Mouse (Mus musculus): ENCODE results near the gene Slc22a5. TPM values are rescaled to one million over a fixed set of nuclear protein-coding genes. Genes with fewer than 3 reads are reported as not detected.
"Not testable (repeated sequence)": the region's sequence is repeated elsewhere in the genome, so short reads cannot be mapped to it uniquely, and the experiment has no call there.

Gene Slc22a5
- total and polyA plus RNA-seq, 3 experiments, result 5.4 to 7.0 (median 6.2) TPM

DNA sequence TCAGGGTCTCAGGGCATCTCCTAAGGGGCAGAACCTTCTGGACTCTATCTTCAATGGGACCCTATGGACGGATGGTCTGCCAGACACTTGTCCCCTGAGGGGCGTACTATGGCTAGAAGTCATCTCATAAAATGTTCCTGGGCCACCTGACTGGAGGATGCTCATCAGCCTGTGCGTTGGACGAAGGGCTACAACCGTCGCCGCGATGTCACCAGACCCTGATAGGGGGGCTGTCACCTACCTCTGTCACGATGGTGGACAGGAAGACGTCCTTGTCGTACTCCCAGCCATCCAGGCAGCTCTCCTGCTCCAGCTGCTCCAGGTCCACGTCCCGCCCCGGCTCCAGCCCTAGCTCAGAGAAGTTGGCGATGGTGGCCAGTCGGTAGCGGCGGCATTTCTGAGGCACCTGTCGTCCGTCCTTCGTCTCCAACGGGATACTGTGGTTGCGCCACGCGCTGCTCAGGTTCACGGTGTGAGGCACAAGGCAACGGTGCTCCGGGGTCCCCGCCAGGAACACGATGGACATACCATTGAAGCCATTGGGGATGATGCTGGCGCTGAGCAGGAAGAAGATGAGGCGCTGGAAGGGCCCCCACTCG is 455 bp downstream of the Slc22a5 start:
- H3K4me1 ChIP-seq (ENCODE audit: insufficient read depth, low read depth, low read length), result peaks cover 35% of the 10 kb centered on the region
- H3K27me3 ChIP-seq (ENCODE audit: insufficient read depth, low read length), result no peaks in the 10 kb centered on the region
- H3K9me3 ChIP-seq (replicated peaks), result no peaks in the 10 kb centered on the region
- peak overlapping the region; percentile 81 for H3K4me3 ChIP-seq (ENCODE audit: low read depth, low read length)
- ATAC-seq (ENCODE audit: extremely low read depth, insufficient number of reproducible peaks, low FRiP score, poor library complexity, severe bottlenecking) (no peak), DNase-seq (ENCODE audit: low spot score) (no peak)
- H3K36me3 ChIP-seq (replicated peaks), result peaks cover 20% of the 10 kb centered on the region
- TF ChIP-seq GATA2 (IDR thresholded peaks at IDR 0.05; ENCODE audit: borderline replicate concordance, low read depth, low read length) (no peak), POLR2AphosphoS5 (IDR thresholded peaks at IDR 0.05; ENCODE audit: insufficient replicate concordance, low read depth, low read length) (no peak), TAL1 (conservative IDR thresholded peaks at IDR 0.05; ENCODE audit: low read depth, low read length) (no peak)

DNA sequence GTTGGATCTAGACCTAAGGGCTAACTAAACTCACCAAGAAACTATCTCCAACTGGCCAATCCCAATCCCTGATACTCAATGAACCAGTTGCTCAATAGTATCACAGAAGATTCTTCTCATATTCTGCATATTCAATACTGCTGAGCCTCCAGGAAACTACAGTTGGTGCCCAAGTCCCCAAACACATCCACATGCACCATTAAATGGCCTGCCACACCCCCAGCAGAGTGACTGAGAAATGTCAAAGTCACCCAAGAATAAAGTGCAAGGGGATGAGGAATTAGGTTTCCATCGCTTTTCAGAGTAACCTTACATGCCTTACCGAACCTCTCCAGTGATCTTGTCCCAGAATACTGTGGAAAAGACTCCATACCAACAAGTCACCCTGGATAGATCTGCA is 1.2 kb downstream of the Slc22a5 start:
- ATAC-seq (ENCODE audit: extremely low read depth, insufficient number of reproducible peaks, low FRiP score, poor library complexity, severe bottlenecking) (no peak), DNase-seq (ENCODE audit: low spot score) (no peak)
- H3K36me3 ChIP-seq (replicated peaks), result peaks cover 20% of the 10 kb centered on the region
- H3K4me1 ChIP-seq (ENCODE audit: insufficient read depth, low read depth, low read length), result peaks cover 35% of the 10 kb centered on the region
- no peaks in the 10 kb centered on the region for H3K27me3 ChIP-seq (ENCODE audit: insufficient read depth, low read length)
- H3K9me3 ChIP-seq (replicated peaks), result no peaks in the 10 kb centered on the region
- no peak overlapping the region; the same call in 1 of the 2 replicates for H3K4me3 ChIP-seq (ENCODE audit: low read depth, low read length)
- no peak for TF ChIP-seq TAL1 (conservative IDR thresholded peaks at IDR 0.05; ENCODE audit: low read depth, low read length)
- TF ChIP-seq POLR2AphosphoS5 (IDR thresholded peaks at IDR 0.05; ENCODE audit: insufficient replicate concordance, low read depth, low read length), result no peak
- TF ChIP-seq GATA1 (IDR thresholded peaks at IDR 0.05; ENCODE audit: borderline replicate concordance, low read length), result no peak
- no peak for TF ChIP-seq GATA2 (IDR thresholded peaks at IDR 0.05; ENCODE audit: borderline replicate concordance, low read depth, low read length)
- TF ChIP-seq CTCF (IDR thresholded peaks at IDR 0.05; ENCODE audit: low read depth, low read length), result no peak

DNA sequence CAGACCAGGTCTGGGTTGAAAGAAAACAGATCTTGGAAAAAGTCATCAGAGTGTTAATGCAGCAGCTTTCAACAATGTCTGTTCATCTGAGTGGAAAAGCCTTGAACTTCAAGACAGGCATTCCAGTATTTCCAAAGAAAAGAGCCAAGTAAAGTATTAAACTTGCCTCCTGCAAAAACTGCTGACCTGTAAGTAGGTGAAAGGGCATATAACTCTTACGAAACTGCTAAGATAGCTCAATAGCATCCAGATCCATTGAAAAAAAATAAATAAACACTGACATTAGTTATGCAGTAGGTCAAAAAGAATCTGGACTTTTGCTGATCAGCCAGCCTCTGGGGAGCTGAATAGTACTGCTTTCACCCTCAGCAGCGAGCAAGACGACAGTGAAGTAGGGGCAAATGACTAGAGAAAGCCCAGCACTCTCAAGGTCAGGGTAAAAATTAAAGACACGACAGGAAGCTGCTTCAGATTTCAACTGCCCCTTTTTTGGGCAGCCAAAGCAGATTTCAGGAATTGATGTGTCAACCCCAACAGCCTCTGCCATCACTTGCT is 2.3 kb downstream of the Slc22a5 start:
- Histone ChIP-seq H3K27me3 (ENCODE audit: insufficient read depth, low read length) (no peaks in the 10 kb centered on the region), H3K4me3 (ENCODE audit: low read depth, low read length) (no peak overlapping the region), H3K9me3 (replicated peaks) (no peaks in the 10 kb centered on the region), H3K36me3 (replicated peaks) (peaks cover 29% of the 10 kb centered on the region), H3K4me1 (ENCODE audit: insufficient read depth, low read depth, low read length) (peaks cover 35% of the 10 kb centered on the region)
- no peak for ATAC-seq (ENCODE audit: extremely low read depth, insufficient number of reproducible peaks, low FRiP score, poor library complexity, severe bottlenecking)
- TF ChIP-seq CTCF (IDR thresholded peaks at IDR 0.05; ENCODE audit: low read depth, low read length) (no peak), GATA2 (IDR thresholded peaks at IDR 0.05; ENCODE audit: borderline replicate concordance, low read depth, low read length) (no peak), POLR2AphosphoS5 (IDR thresholded peaks at IDR 0.05; ENCODE audit: insufficient replicate concordance, low read depth, low read length) (no peak), TAL1 (conservative IDR thresholded peaks at IDR 0.05; ENCODE audit: low read depth, low read length) (no peak), GATA1 (IDR thresholded peaks at IDR 0.05; ENCODE audit: borderline replicate concordance, low read length) (no peak)
- DNase-seq (ENCODE audit: low spot score), result no peak

DNA sequence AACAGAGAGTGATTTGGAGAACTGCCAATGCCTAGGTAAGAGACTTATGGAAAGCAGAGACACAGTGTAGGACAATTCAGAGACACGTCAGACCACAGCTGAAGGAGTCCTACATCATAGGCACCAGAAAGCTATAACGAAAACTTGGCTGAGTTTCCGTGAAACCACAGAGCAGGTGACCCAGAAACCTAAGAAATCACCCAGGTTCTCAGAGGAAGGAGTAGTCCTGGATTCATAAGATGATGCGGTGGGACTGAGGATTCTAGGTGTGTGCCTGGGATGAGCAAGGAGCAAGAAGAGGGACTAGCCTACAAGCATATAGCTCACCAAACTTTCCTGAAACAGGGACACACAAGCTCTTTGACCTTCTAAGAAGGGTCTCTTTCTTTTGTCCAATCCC is 3.2 kb downstream of the Slc22a5 start:
- ATAC-seq (ENCODE audit: extremely low read depth, insufficient number of reproducible peaks, low FRiP score, poor library complexity, severe bottlenecking), result no peak
- Histone ChIP-seq H3K27me3 (ENCODE audit: insufficient read depth, low read length) (no peaks in the 10 kb centered on the region), H3K4me1 (ENCODE audit: insufficient read depth, low read depth, low read length) (peaks cover 32% of the 10 kb centered on the region), H3K9me3 (replicated peaks) (no peaks in the 10 kb centered on the region), H3K4me3 (ENCODE audit: low read depth, low read length) (no peak overlapping the region), H3K36me3 (replicated peaks) (peaks cover 36% of the 10 kb centered on the region)
- DNase-seq (ENCODE audit: low spot score), result no peak
- no peak for TF ChIP-seq TAL1 (conservative IDR thresholded peaks at IDR 0.05; ENCODE audit: low read depth, low read length)
- TF ChIP-seq GATA2 (IDR thresholded peaks at IDR 0.05; ENCODE audit: borderline replicate concordance, low read depth, low read length), result no peak
- no peak for TF ChIP-seq POLR2AphosphoS5 (IDR thresholded peaks at IDR 0.05; ENCODE audit: insufficient replicate concordance, low read depth, low read length)
- TF ChIP-seq GATA1 (IDR thresholded peaks at IDR 0.05; ENCODE audit: borderline replicate concordance, low read length), result no peak
- TF ChIP-seq CTCF (IDR thresholded peaks at IDR 0.05; ENCODE audit: low read depth, low read length), result no peak

DNA sequence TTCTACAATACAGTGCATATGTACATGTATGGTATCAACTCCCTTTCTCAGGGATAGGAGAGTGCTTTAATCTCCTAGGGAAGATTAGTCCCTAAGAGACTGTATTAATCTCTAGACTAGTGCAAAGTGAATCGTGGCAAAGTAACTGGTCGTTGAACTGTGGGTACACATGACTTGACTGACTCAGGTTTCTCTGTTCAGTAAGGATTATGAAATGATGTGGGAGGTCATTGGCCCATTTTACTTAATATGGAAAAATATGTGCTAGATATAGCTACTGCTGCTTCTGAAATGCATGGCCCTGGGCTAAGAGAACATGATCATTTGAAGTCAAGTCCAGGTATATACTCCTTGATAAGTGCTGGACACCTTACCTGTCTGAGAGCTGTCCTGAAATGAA is 8.2 kb downstream of the Slc22a5 start:
- H3K27me3 ChIP-seq (ENCODE audit: insufficient read depth, low read length), result no peaks in the 10 kb centered on the region
- TF ChIP-seq TAL1 (conservative IDR thresholded peaks at IDR 0.05; ENCODE audit: low read depth, low read length) (no peak), POLR2AphosphoS5 (IDR thresholded peaks at IDR 0.05; ENCODE audit: insufficient replicate concordance, low read depth, low read length) (no peak), GATA2 (IDR thresholded peaks at IDR 0.05; ENCODE audit: borderline replicate concordance, low read depth, low read length) (no peak), GATA1 (IDR thresholded peaks at IDR 0.05; ENCODE audit: borderline replicate concordance, low read length) (no peak), CTCF (IDR thresholded peaks at IDR 0.05; ENCODE audit: low read depth, low read length) (no peak)
- no peak for ATAC-seq (ENCODE audit: extremely low read depth, insufficient number of reproducible peaks, low FRiP score, poor library complexity, severe bottlenecking)

DNA sequence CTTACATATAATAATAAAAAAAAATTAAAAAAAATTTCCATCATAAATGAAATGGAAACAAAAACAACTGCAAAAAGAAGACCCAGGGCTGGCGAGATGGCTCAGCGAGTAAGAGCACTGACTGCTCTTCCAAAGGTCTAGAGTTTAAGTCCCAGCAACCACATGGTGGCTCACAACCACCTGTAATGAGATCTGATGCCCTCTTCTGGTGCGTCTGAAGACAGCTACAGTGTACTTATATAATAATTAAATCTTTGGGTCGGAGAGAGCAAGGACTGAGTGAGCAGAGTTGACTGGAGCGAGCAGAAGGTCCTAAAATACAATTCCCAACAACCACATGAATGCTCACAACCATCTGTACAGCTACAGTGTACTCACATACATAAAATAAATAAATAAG is 13.4 kb downstream of the Slc22a5 start:
- not testable (repeated sequence) for DNase-seq (ENCODE audit: low spot score); H3K9me3 ChIP-seq (replicated peaks); H3K27me3 ChIP-seq (ENCODE audit: insufficient read depth, low read length); ATAC-seq (ENCODE audit: extremely low read depth, insufficient number of reproducible peaks, low FRiP score, poor library complexity, severe bottlenecking); H3K4me3 ChIP-seq (ENCODE audit: low read depth, low read length); H3K4me1 ChIP-seq (ENCODE audit: insufficient read depth, low read depth, low read length)
- peaks cover 42% of the 10 kb centered on the region for H3K36me3 ChIP-seq (replicated peaks)

More for the DNA sequence above, 8.2 kb downstream of the Slc22a5 start:
- DNase-seq (ENCODE audit: low spot score), result no peak
- Histone ChIP-seq H3K4me1 (ENCODE audit: insufficient read depth, low read depth, low read length) (peaks cover under 1% of the 10 kb centered on the region; the same call in 1 of the 2 replicates), H3K4me3 (ENCODE audit: low read depth, low read length) (no peak overlapping the region), H3K36me3 (replicated peaks) (peaks cover 54% of the 10 kb centered on the region), H3K9me3 (replicated peaks) (no peaks in the 10 kb centered on the region)
